Mouse (Mus musculus) ES-Bruce4 (cell line): Measurements from ENCODE around the gene Tmem89.

Experiments
- CTCF ChIP-seq: IDR thresholded peaks from one replicate; pipeline ENCODE4 v1.8.1; 2011; ENCODE audit warnings: low read depth, low read length
- POLR2A ChIP-seq: IDR thresholded peaks from one replicate; pipeline ENCODE4 v1.8.1; 2011; ENCODE audit warnings: low read length; ENCODE audit not compliant: insufficient read depth

DNA sequence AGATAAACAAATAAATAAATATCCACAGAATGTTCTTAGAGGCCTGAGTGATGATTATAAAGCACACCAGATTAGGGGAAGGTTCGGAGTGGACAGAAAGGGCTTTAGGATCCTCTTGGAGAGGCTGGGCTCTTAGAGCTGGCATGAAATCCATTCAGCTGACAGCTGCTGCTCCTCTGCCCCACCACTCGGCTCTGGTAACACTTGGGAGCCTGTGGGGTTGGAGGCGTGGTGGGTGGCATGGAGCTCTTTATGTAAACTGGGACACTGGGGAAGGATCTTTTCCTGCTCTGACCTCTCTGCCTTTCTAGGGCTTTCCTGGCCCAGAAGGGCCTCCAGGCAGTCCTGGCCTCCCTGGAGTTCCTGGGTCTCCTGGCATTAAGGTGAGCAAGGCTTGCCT is 49.2 kb downstream of the Tmem89 start:
- TF ChIP-seq CTCF (no peak), POLR2A (no peak)
